Mouse (Mus musculus) kidney, embryonic 16.5 days (tissue): ENCODE results near the gene Clstn2. TPM values are rescaled to one million over a fixed set of nuclear protein-coding genes. Genes with fewer than 3 reads are reported as not detected.

Experiments
- ATAC-seq: fragments of 200-750 bp; cut with Nextera tagmentation; 2 replicates; pipeline ENCODE4 v1.8.0; 2017; ENCODE audit warnings: moderate TSS enrichment; ENCODE audit not compliant: low FRiP score, low TSS enrichment
- H3K27ac ChIP-seq: fragments of 300-500 bp; sonication (generic); 2 replicates; pipeline ENCODE4 v1.5.1; 2014; ENCODE audit warnings: low read length
- H3K27me3 ChIP-seq: fragments of 300-500 bp; sonication (generic); 2 replicates; pipeline ENCODE4 v1.6.1; 2014; ENCODE audit warnings: low read length, control low read depth, mixed read lengths; ENCODE audit not compliant: insufficient read depth
- H3K36me3 ChIP-seq: fragments of 300-500 bp; sonication (generic); 2 replicates; pipeline ENCODE4 v1.6.1; 2014; ENCODE audit warnings: low read length, control low read depth, mixed read lengths; ENCODE audit not compliant: insufficient read depth
- H3K4me1 ChIP-seq: fragments of 300-500 bp; sonication (generic); 2 replicates; pipeline ENCODE4 v1.6.1; 2014; ENCODE audit warnings: low read length, control low read depth, mixed read lengths; ENCODE audit not compliant: insufficient read depth
- H3K4me2 ChIP-seq: fragments of 300-500 bp; sonication (generic); replicated peaks from 2 replicates; pipeline ENCODE4 v1.6.1; 2014; ENCODE audit warnings: low read depth, low read length
- H3K4me3 ChIP-seq: fragments of 300-500 bp; sonication (generic); 2 replicates; pipeline ENCODE4 v1.5.1; 2014; ENCODE audit warnings: mild to moderate bottlenecking, low read length
- H3K9ac ChIP-seq: fragments of 300-500 bp; sonication (generic); replicated peaks from 2 replicates; pipeline ENCODE4 v1.6.1; 2014; ENCODE audit warnings: low read length
- H3K9me3 ChIP-seq: fragments of 300-500 bp; sonication (generic); 2 replicates; pipeline ENCODE4 v1.6.1; 2016; ENCODE audit warnings: low read length, control low read depth
- WGBS: fragments of 180-500 bp; shearing (Covaris S2); extraction: QIAGEN DNeasy Blood & Tissue Kit; methylation state at CpG from one replicate; pipeline ENCODE4 v1.1.7; 2014; 5-methylcytosine and 5-hydroxymethylcytosine counted together
- polyA plus RNA-seq: library from polyadenylated mRNA; unstranded; fragments of >200 nt; fragmentation: Nextera tagmentation; extraction: Ambion mirVana; gene quantifications from 2 replicates; pipeline ENCODE4 v1.2.1, GENCODE M21; 2015

The Clstn2 gene
- polyA plus RNA-seq, 1 experiment from 2014 or later, result 1.5 TPM

DNA sequence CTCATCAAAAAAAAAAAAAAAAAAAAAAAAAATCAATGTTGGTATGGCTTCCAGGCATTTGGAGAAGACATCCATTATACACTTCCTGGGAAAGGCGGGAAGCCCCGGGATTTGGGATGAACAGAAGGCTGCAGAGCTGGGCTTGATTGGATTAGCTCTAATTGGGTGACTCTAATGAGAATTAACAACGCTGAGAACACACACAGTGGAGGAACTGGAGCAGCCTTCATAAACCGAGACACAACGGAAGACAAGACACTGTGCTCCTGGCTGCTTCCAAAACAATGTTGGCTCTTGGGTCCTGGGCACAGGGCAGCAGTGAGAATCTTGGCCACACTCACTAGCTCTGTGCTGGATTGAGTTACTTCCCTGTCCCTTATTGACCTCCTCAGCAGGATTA is 360.3 kb downstream of the Clstn2 start:
- no peaks in the 10 kb centered on the region for H3K27me3 ChIP-seq
- no peak for ATAC-seq
- WGBS, result 60% methylated on average over 5 of the region's 5 CpGs

DNA sequence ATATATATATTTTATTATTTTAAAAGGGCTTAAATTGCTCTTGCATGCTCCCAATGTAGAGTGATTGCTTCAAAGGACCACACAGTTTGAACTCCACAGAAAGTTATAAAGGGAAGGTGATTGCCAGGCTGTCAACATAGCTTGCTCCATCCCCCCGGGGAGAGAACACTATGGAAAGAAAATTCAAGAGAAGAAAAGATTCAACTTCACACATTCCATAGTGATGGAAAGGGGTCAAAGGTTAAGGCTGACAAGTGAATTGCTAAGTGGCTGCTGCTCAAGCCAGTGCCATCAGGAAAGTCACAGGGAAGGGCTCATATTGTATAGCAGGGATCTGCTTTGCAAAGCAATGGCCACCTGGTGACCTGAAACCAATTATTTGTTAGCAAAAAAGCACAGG is 360.8 kb downstream of the Clstn2 start:
- no peaks in the 10 kb centered on the region for H3K36me3 ChIP-seq
- no peak for ATAC-seq
- H3K27ac ChIP-seq, result no peak overlapping the region
- H3K9me3 ChIP-seq, result no peaks in the 10 kb centered on the region
- no peak overlapping the region for H3K4me2 ChIP-seq
- H3K4me1 ChIP-seq, result no peaks in the 10 kb centered on the region
- H3K27me3 ChIP-seq, result no peaks in the 10 kb centered on the region
- WGBS, result 31% methylated on average over 1 of the region's 1 CpGs
- H3K9ac ChIP-seq, result no peak overlapping the region
- H3K4me3 ChIP-seq, result no peak overlapping the region

More for the DNA sequence above, 360.3 kb downstream of the Clstn2 start:
- Histone ChIP-seq H3K36me3 (no peaks in the 10 kb centered on the region), H3K27ac (no peak overlapping the region), H3K4me2 (no peak overlapping the region), H3K9me3 (no peaks in the 10 kb centered on the region), H3K4me3 (no peak overlapping the region), H3K4me1 (no peaks in the 10 kb centered on the region), H3K9ac (no peak overlapping the region)

DNA sequence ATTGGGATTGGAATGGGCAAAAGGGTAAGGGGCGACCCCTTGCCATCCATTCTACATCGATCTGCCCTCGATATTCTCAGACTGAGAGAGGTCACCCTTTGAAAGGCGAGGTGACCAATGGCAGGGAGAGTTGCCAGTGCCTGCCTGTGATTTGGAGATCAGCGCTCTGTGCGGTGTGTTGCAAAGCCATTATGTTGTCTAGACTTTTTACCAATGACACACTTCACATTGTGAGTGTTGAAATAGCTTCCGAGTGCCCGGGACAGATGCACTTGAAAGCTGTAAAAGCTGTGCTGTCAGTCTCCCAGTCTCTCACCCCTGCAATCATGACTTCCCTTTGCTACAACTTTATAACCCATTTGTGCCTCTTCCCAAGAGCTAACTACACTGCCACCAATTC is 362.3 kb downstream of the Clstn2 start:
- 64% methylated on average over 8 of the region's 8 CpGs for WGBS
- ATAC-seq, result no peak
- Histone ChIP-seq H3K4me1 (no peaks in the 10 kb centered on the region), H3K36me3 (no peaks in the 10 kb centered on the region), H3K27ac (no peak overlapping the region), H3K9me3 (no peaks in the 10 kb centered on the region), H3K9ac (no peak overlapping the region), H3K4me3 (no peak overlapping the region), H3K27me3 (no peaks in the 10 kb centered on the region), H3K4me2 (no peak overlapping the region)

DNA sequence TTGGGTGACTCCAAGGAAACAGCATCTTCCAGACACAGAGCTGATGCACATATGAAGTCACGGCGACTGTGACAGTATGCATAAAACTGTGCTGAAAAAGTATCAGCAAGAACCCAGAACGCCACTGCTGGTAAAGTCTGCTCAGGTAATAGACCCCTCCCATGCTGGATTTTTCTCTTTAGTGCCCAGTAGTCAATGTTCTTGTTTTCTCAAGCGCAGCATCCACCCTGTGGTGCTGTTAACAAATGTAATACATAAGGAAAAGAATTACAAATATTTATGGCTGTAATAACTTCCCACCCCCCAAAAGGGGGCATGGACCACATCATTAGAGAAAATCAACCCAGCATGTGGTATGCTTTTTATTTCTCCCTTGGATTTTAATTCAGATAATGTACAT is 372.0 kb downstream of the Clstn2 start:
- Histone ChIP-seq H3K9me3 (no peaks in the 10 kb centered on the region), H3K36me3 (no peaks in the 10 kb centered on the region), H3K4me3 (no peak overlapping the region), H3K9ac (no peak overlapping the region), H3K4me2 (no peak overlapping the region), H3K27ac (no peak overlapping the region), H3K27me3 (no peaks in the 10 kb centered on the region), H3K4me1 (no peaks in the 10 kb centered on the region)
- 81% methylated on average over 4 of the region's 4 CpGs for WGBS
- ATAC-seq, result no peak

DNA sequence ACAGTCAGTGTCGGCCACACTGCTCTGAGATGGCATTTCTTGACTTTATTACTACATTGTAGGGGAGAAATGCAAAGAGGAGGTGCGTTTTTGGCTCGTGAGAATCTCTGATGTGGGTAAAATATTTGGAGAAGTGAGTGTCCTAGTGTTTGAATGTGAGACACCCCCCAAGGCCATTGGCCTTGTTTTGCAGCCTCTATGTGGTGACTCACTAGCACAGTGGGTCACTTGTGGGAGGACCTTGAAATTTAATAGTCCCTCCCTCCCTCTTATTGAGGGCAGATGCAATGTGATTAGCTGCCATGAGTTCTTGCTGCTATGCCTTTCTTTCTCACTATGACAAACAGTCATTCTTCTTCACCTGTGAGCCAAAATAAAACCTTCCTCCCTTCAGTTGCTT is 374.2 kb downstream of the Clstn2 start:
- WGBS, result 73% methylated on average over 3 of the region's 3 CpGs
- H3K9ac ChIP-seq, result no peak overlapping the region
- H3K4me2 ChIP-seq, result no peak overlapping the region
- no peak for ATAC-seq
- H3K36me3 ChIP-seq, result no peaks in the 10 kb centered on the region
- no peaks in the 10 kb centered on the region for H3K27me3 ChIP-seq
- no peaks in the 10 kb centered on the region for H3K9me3 ChIP-seq
- H3K4me3 ChIP-seq, result no peak overlapping the region
- no peak overlapping the region for H3K27ac ChIP-seq
- no peaks in the 10 kb centered on the region for H3K4me1 ChIP-seq

DNA sequence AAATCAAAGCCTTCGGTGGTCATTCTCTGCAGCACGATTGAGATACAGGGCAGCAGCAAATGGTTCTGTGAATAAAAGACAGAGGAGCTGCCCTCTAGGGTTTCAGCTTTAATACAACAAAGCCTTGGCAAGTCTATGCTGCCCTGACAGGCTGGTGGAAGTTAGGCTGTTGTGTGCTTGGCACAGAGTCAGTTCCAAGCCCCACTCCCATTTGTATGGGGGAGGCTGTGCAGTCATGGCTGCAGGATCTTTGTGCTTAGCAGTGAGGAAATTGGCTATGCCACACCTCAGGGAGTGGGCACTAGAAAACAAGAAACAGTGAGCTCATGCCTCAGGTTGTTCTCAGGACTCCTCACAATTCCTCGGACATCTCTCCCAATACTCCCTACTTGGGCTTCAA is 384.6 kb downstream of the Clstn2 start:
- no peak overlapping the region for H3K4me3 ChIP-seq
- no peak overlapping the region for H3K4me2 ChIP-seq
- H3K36me3 ChIP-seq, result no peaks in the 10 kb centered on the region
- no peak overlapping the region for H3K27ac ChIP-seq
- no peaks in the 10 kb centered on the region for H3K9me3 ChIP-seq
- 67% methylated on average over 3 of the region's 3 CpGs for WGBS
- H3K27me3 ChIP-seq, result no peaks in the 10 kb centered on the region
- no peaks in the 10 kb centered on the region for H3K4me1 ChIP-seq
- no peak overlapping the region for H3K9ac ChIP-seq
- no peak for ATAC-seq

DNA sequence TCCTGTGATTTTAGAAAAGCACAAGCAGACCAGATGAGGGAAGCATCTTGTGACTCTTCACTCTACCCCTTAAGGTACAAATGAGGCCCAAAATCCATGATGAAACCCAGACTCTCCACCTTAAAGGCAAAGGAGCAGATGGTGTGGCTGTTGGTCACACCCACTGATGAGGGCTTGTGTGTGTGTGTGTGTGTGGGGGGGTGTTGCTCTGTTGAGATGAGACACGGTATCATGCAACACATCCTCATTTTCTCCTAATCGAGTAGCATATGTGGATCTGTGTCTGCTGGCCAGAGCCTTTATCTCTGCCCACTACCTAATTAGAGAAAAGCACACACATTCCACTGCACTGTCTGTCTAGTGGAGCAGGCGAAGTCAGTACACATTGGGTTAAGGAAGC is 387.2 kb downstream of the Clstn2 start:
- Histone ChIP-seq H3K36me3 (no peaks in the 10 kb centered on the region), H3K27me3 (no peaks in the 10 kb centered on the region), H3K27ac (no peak overlapping the region), H3K4me3 (no peak overlapping the region), H3K4me1 (peaks cover 10% of the 10 kb centered on the region), H3K9ac (no peak overlapping the region), H3K9me3 (no peaks in the 10 kb centered on the region), H3K4me2 (no peak overlapping the region)
- 82% methylated on average over 3 of the region's 3 CpGs for WGBS
- ATAC-seq, result no peak

DNA sequence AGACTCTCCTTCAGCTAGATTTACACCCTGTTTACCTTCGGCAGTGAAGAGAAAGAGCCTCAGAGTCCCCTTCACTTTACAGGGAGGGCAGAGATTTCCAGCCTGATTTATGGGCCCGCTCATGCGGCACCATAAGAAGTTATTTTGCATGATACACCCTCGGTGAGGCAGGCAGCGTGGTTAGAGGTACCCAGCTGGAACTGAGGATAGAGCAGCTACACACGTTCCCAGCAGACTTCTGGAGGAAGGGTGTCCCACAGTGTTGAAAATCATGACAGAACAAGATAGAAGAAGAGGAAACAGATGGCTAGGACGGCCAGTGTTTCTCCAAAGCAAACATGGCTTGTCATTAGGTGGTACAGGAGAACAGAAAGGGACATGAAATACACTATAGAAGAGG is 390.6 kb downstream of the Clstn2 start:
- 23% methylated on average over 7 of the region's 7 CpGs for WGBS

DNA sequence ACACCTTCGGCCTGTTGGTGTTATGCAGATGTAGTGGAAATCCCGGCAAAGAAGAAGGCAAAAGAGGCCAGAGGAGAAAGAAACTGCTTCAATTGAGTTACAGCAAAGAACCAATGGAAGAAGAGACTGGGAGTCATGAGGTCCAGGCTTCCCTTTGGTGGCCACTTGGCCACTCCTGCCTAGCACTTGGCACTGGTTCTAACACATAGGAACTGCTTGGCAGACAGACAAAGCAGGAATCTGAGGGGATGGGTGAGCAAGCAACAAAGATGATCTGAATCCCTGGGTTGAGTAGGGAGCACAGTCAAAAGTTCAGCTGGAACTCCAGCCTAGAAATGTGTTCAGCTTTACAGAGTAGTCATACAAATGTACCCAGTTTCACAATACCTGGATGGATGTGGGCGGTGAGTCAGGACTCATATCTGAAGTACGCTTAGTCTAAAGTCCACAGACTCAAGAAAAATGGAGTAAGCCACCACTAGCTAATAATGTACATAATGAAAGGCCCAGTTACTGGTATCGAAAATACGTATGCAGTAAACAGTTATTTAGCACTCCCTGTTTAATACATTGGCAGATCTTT is 392.9 kb downstream of the Clstn2 start:
- no peak overlapping the region for H3K4me2 ChIP-seq
- H3K9me3 ChIP-seq, result no peaks in the 10 kb centered on the region
- H3K9ac ChIP-seq, result no peak overlapping the region
- WGBS, result 89% methylated on average over 6 of the region's 6 CpGs
- no peak overlapping the region for H3K27ac ChIP-seq
- no peaks in the 10 kb centered on the region for H3K27me3 ChIP-seq
- no peak for ATAC-seq
- no peak overlapping the region for H3K4me3 ChIP-seq
- H3K36me3 ChIP-seq, result no peaks in the 10 kb centered on the region
- H3K4me1 ChIP-seq, result peaks cover 10% of the 10 kb centered on the region

More for the DNA sequence above, 390.6 kb downstream of the Clstn2 start:
- no peak overlapping the region for H3K27ac ChIP-seq
- H3K9me3 ChIP-seq, result no peaks in the 10 kb centered on the region
- peak; percentile 80 for ATAC-seq
- peaks cover 10% of the 10 kb centered on the region for H3K4me1 ChIP-seq
- no peak overlapping the region for H3K4me3 ChIP-seq
- H3K27me3 ChIP-seq, result no peaks in the 10 kb centered on the region
- no peak overlapping the region for H3K9ac ChIP-seq
- H3K4me2 ChIP-seq, result no peak overlapping the region
- no peaks in the 10 kb centered on the region for H3K36me3 ChIP-seq

DNA sequence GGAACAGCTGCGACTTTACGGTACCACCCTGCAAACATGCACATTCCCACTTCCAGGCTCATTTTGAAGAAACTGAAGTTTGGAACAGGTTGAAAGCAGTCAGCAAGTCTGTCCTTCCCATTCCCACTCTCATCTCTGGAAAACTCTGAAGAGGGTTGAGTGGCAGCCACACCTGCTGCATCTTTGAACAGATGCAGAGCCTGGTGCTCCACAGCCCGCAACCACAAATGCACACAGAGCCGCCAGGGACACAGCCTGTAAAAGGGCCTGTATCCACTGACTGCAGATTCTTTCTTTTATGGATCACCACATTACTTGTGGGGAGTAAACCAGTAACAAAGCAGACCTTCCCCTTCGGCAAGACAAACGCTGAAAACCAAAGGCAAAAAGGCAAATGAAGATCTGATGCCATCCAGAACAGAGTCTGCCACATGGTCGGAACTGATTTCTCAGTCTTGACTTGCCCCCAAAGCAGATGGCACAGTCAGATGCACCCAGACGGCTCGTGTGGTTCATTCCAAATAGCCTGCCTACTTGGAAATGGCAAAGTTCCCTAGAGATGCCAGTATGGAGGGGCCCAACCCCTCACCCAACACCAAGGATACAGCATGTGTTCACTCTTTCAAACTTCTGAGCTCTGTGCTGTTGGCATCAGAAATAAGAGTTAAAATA is 394.2 kb downstream of the Clstn2 start:
- Histone ChIP-seq H3K4me3 (no peak overlapping the region), H3K27ac (no peak overlapping the region), H3K4me2 (no peak overlapping the region), H3K36me3 (no peaks in the 10 kb centered on the region), H3K4me1 (peaks cover 10% of the 10 kb centered on the region), H3K9me3 (no peaks in the 10 kb centered on the region), H3K27me3 (no peaks in the 10 kb centered on the region), H3K9ac (no peak overlapping the region)
- 93% methylated on average over 9 of the region's 9 CpGs for WGBS
- ATAC-seq, result no peak
